Mouse (Mus musculus) CD4-positive, CD25-positive, alpha-beta regulatory T cell, adult 2 months (primary cell): ENCODE results near the gene Stx3.

Source experiments
- DNase-seq: peaks from one replicate; pipeline ENCODE4 v3.0.0-alpha.2; 2012; ENCODE audit warnings: low read depth, low spot score

Gene Stx3

GRCm38 (mm10) chr19:11727304-11727703, 91.9 kb downstream of the Stx3 start:
- DNase-seq = no peak

DNA sequence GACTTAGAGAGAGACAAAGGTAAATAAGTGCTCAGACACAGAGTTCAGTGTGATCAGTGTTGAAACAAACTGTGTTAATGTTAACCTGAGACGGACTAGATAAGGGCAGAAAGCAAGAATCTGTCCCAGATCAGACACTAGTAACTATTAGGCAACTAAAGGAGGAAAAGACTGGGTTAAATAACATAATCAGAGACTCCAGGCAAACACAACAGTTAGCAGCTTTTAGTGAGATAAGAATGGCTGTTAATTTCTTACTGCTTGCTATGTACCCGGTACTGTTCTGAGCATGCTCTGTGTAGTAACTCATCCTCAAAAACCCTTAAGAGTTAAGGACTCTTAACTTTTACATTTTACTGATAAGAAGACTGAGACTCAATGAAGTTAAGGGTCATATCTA, 93.3 kb downstream of the Stx3 start:
- DNase-seq = no peak
